Mouse (Mus musculus) left cerebral cortex, postnatal 36 days (tissue): Measurements from ENCODE around the gene Lgr5. TPM values are rescaled to one million over a fixed set of nuclear protein-coding genes. Genes with fewer than 3 reads are reported as not detected.

Experiments used
- DNase-seq, 2 experiments: peaks; one replicate each; pipeline ENCODE4 v3.0.0; 2021 to 2022; ENCODE audit warnings: low spot score in 2 of 2, mixed read lengths in 1 of 2
- intact Hi-C: fragments of 180-260 bp; cut with DNase I; formaldehyde crosslinking; loops from one replicate; pipeline ENCODE4 v1.15.1; 2025
- total RNA-seq, 2 experiments: library from RNA; stranded (reverse); gene quantifications; 2 replicates each; pipeline ENCODE4 v1.2.3; 2021

The Lgr5 gene
- total RNA-seq, 2 experiments from 2014 or later = 3.6 to 6.6 TPM

GRCm38 (mm10) chr10:115468632-115469031 is 118.9 kb downstream of the Lgr5 start:
- intact Hi-C loops = no loop called here
- no peak for DNase-seq

GRCm38 (mm10) chr10:115467985-115468384 is 119.6 kb downstream of the Lgr5 start:
- DNase-seq = no peak
- intact Hi-C loops = no loop called here

GRCm38 (mm10) chr10:115465778-115466177 is 121.8 kb downstream of the Lgr5 start:
- DNase-seq = no peak
- intact Hi-C loops = no loop called here

DNA sequence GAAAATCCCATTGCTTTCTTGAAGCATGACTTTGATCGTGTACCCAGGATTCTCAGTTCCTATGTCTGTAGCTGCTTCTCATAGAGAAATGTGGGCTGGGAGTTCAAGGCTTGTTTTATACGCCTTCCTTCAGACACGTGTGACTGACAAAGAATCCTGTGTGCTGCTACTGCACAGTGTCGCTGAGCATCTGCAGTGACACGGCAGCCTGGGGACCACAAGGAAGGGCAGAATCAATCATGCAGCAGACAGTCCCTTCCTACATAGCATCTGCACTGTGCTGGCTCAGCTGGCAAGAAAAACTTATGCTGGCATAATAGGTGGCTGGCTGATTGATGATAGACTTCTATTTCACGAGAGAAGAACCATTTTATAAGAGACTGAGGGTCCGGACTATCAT is 122.5 kb downstream of the Lgr5 start:
- no peak for DNase-seq
- intact Hi-C loops = no loop called here

GRCm38 (mm10) chr10:115462646-115463045 is 124.9 kb downstream of the Lgr5 start:
- intact Hi-C loops = no loop called here

GRCm38 (mm10) chr10:115457368-115458021 is 130.1 kb downstream of the Lgr5 start:
- no peak for DNase-seq
- intact Hi-C loops = no loop called here

More at GRCm38 (mm10) chr10:115462646-115463045, 124.9 kb downstream of the Lgr5 start:
- no peak for DNase-seq

DNA sequence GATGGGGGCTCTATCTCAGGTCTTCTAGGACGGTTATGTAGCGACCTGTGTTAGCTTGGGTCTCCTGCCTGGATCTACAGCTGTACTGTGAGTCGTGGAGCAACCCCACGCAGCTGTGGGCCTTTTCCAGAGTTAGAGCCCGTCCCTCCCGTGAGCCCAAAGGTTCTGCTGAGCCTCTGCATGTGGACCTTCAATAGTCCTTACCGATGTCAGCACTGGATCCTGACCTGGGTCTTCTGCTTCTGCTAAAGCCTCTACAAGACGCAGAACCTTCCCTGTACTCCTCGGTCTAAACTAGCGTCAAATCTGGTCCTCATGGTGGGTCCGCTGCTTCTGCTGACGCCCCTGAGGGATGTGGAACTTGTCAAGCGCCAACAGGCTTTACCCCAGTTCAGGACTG is 139.0 kb downstream of the Lgr5 start:
- no peak for DNase-seq
- intact Hi-C loops = no loop called here

- intact Hi-C loops = loop anchor here (10.0 kb wide), 1 partner anchor 178 kb away; no protein-coding TSS in a partner anchor
These were observed 150.3 kb downstream of the Lgr5 start for GRCm38 (mm10) chr10:115437286-115437685.

GRCm38 (mm10) chr10:115425351-115425750 is 162.2 kb downstream of the Lgr5 start:
- intact Hi-C loops = no loop called here
- no peak for DNase-seq

More at GRCm38 (mm10) chr10:115437286-115437685, 150.3 kb downstream of the Lgr5 start:
- DNase-seq = no peak

DNA sequence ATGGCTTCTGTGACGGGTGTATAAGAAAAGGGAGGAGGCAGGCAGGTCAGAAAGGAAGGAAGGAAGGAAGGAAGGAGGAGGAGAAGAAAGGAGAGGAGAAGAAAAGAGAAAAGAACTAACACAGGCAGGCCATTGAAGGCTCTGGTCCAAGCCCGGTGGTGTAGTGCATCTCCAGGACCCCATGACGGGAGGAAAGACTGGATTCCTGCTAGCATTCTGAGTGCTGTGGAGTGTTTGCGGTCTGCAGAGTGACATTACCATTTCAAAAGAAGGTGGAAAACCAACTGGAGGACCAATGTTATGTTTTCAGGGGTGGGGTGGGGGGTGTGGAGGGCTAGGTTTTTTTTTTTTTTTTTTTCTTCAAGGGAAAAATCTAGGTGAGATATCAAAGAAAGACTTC is 165.6 kb downstream of the Lgr5 start:
- intact Hi-C loops = no loop called here
- no peak for DNase-seq

DNA sequence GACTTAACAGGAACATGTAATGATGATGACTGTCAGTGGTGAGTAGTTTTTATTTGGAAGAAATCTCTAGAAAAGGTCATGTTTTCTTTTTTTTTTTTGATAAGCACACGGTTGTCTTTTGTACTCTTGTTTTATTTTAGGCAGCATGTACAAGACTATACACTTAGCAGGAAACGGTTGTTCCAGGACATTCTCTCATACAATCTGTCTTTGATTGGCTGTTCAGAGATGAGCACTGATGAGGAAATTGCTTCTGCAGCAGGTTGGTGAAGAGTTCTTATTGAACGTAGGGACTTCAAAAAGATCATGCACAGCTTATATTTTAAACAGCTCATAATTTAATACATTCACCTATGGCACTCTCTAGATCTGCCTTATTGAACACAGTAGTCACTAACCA is 173.5 kb downstream of the Lgr5 start:
- no peak for DNase-seq
- intact Hi-C loops = no loop called here

GRCm38 (mm10) chr10:115413496-115413895 is 174.1 kb downstream of the Lgr5 start:
- intact Hi-C loops = no loop called here
- no peak for DNase-seq

- peak in 1 of 2 experiments; percentile 24 for DNase-seq
- intact Hi-C loops = loop anchor here (5.0 kb wide), 2 partner anchors 84 to 211 kb away; no protein-coding TSS in a partner anchor
These were observed 181.2 kb downstream of the Lgr5 start for GRCm38 (mm10) chr10:115406393-115406792.

Other genes with a start within 250 kb of the Lgr5 start
- 10 to 100 TPM; 43.2 to 50.2 TPM for gene Tmem19, start 225.3 kb downstream of the Lgr5 start, total RNA-seq
- 10 to 100 TPM; 14.1 to 18.6 TPM for gene Thap2, start 203.3 kb downstream of the Lgr5 start, total RNA-seq
- gene Zfc3h1, start 202.8 kb downstream of the Lgr5 start, total RNA-seq = 10 to 100 TPM; 36.9 to 60.8 TPM
- gene A930009A15Rik, start 17.8 kb downstream of the Lgr5 start, total RNA-seq = under 1 TPM; 0.32 to 0.41 TPM
- under 1 TPM; 0.37 to 0.93 TPM for gene Tspan8, start 229.1 kb upstream of the Lgr5 start, total RNA-seq